9 mouse cellular contexts compared by ENCODE assay signal in the genomic region with DNA sequence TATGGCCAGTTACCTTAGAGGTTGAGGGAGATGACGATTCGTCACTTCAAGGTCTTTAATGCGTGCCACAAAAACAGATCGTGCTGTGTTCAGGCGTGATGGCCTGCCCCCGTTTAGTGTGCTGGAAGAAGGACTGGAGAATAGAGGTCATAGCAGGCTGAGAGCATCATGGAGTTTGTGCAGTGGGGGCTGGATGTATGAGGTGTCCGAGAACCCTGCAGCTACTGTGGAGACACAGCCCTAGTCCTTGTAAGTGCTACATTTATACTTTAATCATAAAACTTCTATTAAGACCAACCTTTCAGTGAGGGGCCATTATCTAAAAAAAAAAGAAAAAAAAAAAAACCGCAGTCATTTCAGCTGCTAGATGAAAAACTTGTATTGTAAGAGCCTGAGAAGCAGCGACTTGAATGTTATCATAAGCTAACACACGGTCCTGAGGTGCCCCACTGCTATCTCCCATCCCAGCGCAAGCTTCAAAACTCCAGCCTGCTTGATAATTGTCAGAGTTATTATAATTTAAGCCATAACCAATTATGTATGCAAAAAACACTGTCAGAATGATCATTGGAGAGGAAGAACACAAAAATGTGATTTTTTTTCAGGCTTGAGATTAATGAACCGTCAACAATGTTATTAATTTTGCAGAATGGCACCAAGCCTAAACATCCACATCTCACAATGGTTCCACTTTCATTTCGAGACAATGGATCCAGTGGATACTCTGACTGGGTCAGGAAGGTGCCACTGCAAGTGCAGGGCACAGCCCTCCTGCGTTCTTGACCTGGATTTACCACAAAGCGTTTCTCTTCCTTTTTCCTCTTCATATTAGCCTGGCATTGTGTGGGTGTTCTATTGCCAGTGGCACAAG.
DNase-seq lines count a peak whose midpoint lies in the region; ATAC-seq and TF ChIP-seq lines count a peak whose summit lies in the region.
"Had no signal": no experiment of that assay in that cellular context is flagged by ENCODE, and none has a peak within 500 bp of the region (broad histone marks: within the 10 kb centered on the region; RNA-seq: fewer than 3 reads in every experiment).

No protein-coding gene starts in this region.

- H3K9me3 ChIP-seq in hindbrain, embryonic 10.5 days: no peaks in the 10 kb centered on the region
- no peaks in the 10 kb centered on the region for H3K9me3 ChIP-seq in hindbrain, embryonic 11.5 days (ENCODE audit: control insufficient read depth, low read length)
- no peaks in the 10 kb centered on the region for H3K9me3 ChIP-seq in lung, postnatal 0 days (ENCODE audit: low read length)
- H3K9me3 ChIP-seq in neural tube, embryonic 15.5 days (replicated peaks): no peaks in the 10 kb centered on the region

- H3K4me1 ChIP-seq in hindbrain, embryonic 10.5 days (replicated peaks): peaks cover 24% of the 10 kb centered on the region
- no peaks in the 10 kb centered on the region for H3K4me1 ChIP-seq in hindbrain, embryonic 11.5 days (replicated peaks; ENCODE audit: control insufficient read depth, insufficient read depth, low read length)
- 0 out of 2 replicates have a peak, but pooled peaks cover 3% of the 10 kb centered on the region for H3K4me1 ChIP-seq in lung, postnatal 0 days (ENCODE audit: insufficient read depth, low read depth, low read length)
- H3K4me1 ChIP-seq in neural tube, embryonic 15.5 days: peaks cover 14% of the 10 kb centered on the region
- H3K4me1 ChIP-seq in cerebellum, adult 2 months (ENCODE audit: control insufficient read depth, insufficient read depth, low read length): peaks cover 7% of the 10 kb centered on the region

- 87% methylated on average over 15 of the region's 15 CpGs for WGBS in hindbrain, embryonic 10.5 days
- WGBS in hindbrain, embryonic 11.5 days: 81% methylated on average over 15 of the region's 15 CpGs
- WGBS in lung, postnatal 0 days: 52% methylated on average over 15 of the region's 15 CpGs
- WGBS in neural tube, embryonic 15.5 days: 66% methylated on average over 15 of the region's 15 CpGs
- 44% methylated on average over 15 of the region's 15 CpGs for whole genome bisulfite sequencing in cerebellum, adult 2 months

- H3K9ac ChIP-seq in hindbrain, embryonic 11.5 days (ENCODE audit: low read depth, low read length): no peak overlapping the region
- no peak overlapping the region for H3K9ac ChIP-seq in lung, postnatal 0 days (replicated peaks; ENCODE audit: low read depth)
- no peak overlapping the region for H3K9ac ChIP-seq in neural tube, embryonic 15.5 days (replicated peaks)

- TF ChIP-seq EP300 in lung, postnatal 0 days (IDR thresholded peaks at IDR 0.05): no peak

- H3K4me3 ChIP-seq in hindbrain, embryonic 10.5 days: no peak overlapping the region
- no peak overlapping the region for H3K4me3 ChIP-seq in hindbrain, embryonic 11.5 days (ENCODE audit: low read depth, low read length)
- no peak overlapping the region for H3K4me3 ChIP-seq in lung, postnatal 0 days (ENCODE audit: low read depth, low read length)
- no peak overlapping the region for H3K4me3 ChIP-seq in neural tube, embryonic 15.5 days (replicated peaks)
- H3K4me3 ChIP-seq in cerebellum, adult 2 months (replicated peaks; ENCODE audit: insufficient read depth, low read depth, low read length): no peak overlapping the region

- no peak for DNase-seq in hindbrain, embryonic 10.5 days (ENCODE audit: low spot score)
- no peak for DNase-seq in hindbrain, embryonic 11.5 days (ENCODE audit: low spot score)
- DNase-seq in lung, postnatal 0 days (ENCODE audit: low spot score): peak; percentile 31
- no peak for DNase-seq in cerebellum, adult 2 months
- DNase-seq in testis, postnatal 10 days (ENCODE audit: low spot score): no peak
- DNase-seq in thymus, postnatal 36 days: no peak

- no peak overlapping the region for H3K4me2 ChIP-seq in hindbrain, embryonic 11.5 days (replicated peaks; ENCODE audit: low read depth, low read length)
- peak overlapping the region; percentile 47 for H3K4me2 ChIP-seq in lung, postnatal 0 days (replicated peaks; ENCODE audit: low read depth, low read length)
- H3K4me2 ChIP-seq in neural tube, embryonic 15.5 days: no peak overlapping the region

- TF ChIP-seq POLR2A in cerebellum, adult 2 months (IDR thresholded peaks at IDR 0.05; ENCODE audit: borderline replicate concordance, insufficient read depth, low read length): no peak

- peak overlapping the region; percentile 75; the same call in 1 of the 2 replicates for H3K27ac ChIP-seq in hindbrain, embryonic 10.5 days
- no peak overlapping the region for H3K27ac ChIP-seq in hindbrain, embryonic 11.5 days (ENCODE audit: low read depth, low read length)
- no peak overlapping the region for H3K27ac ChIP-seq in lung, postnatal 0 days (ENCODE audit: low read length)
- peak overlapping the region; percentile 49 for H3K27ac ChIP-seq in neural tube, embryonic 15.5 days (replicated peaks)
- H3K27ac ChIP-seq in cerebellum, adult 2 months (ENCODE audit: insufficient read depth, low read length): no peak overlapping the region

- no peaks in the 10 kb centered on the region for H3K36me3 ChIP-seq in hindbrain, embryonic 10.5 days
- no peaks in the 10 kb centered on the region for H3K36me3 ChIP-seq in hindbrain, embryonic 11.5 days (ENCODE audit: control insufficient read depth, insufficient read depth, low read length)
- H3K36me3 ChIP-seq in lung, postnatal 0 days (ENCODE audit: insufficient read depth, low read length): no peaks in the 10 kb centered on the region
- no peaks in the 10 kb centered on the region for H3K36me3 ChIP-seq in neural tube, embryonic 15.5 days

- no peaks in the 10 kb centered on the region for H3K27me3 ChIP-seq in hindbrain, embryonic 10.5 days (ENCODE audit: insufficient read depth, poor library complexity, severe bottlenecking)
- no peaks in the 10 kb centered on the region for H3K27me3 ChIP-seq in hindbrain, embryonic 11.5 days (ENCODE audit: control insufficient read depth, insufficient read depth, low read length)
- no peaks in the 10 kb centered on the region for H3K27me3 ChIP-seq in lung, postnatal 0 days (replicated peaks; ENCODE audit: insufficient read depth, low read length)
- H3K27me3 ChIP-seq in neural tube, embryonic 15.5 days (replicated peaks): no peaks in the 10 kb centered on the region
- H3K27me3 ChIP-seq in cerebellum, adult 2 months (ENCODE audit: control insufficient read depth, insufficient read depth, low read length): no peaks in the 10 kb centered on the region; the same call in 1 of the 2 replicates

- ATAC-seq in hindbrain, embryonic 11.5 days (ENCODE audit: low FRiP score): no peak
- peak; percentile 86 for ATAC-seq in erythroid progenitor cell, adult 5-6 weeks (replicated peaks; ENCODE audit: low FRiP score, poor library complexity, severe bottlenecking)
- peak; percentile 49 for ATAC-seq in lung, postnatal 0 days
- 0 out of 2 replicates have a peak, but pooled peaks have one; percentile 27 for ATAC-seq in neural tube, embryonic 15.5 days (ENCODE audit: low FRiP score)
- ATAC-seq: activated CD4-positive, CD25-positive, alpha-beta regulatory T cell, adult 4 months had no signal

- no peak for TF ChIP-seq CTCF in lung, postnatal 0 days (IDR thresholded peaks at IDR 0.05)
- TF ChIP-seq CTCF in cerebellum, adult 2 months (IDR thresholded peaks at IDR 0.05; ENCODE audit: borderline replicate concordance, insufficient read depth, low read depth, low read length): no peak

Comparison
In these comparisons a context has a peak if more than half of its experiments do, and no peak if none do; other contexts are left out.
1. H3K27ac ChIP-seq: peak in hindbrain, embryonic 10.5 days (single experiment) and neural tube, embryonic 15.5 days (single experiment); none in hindbrain, embryonic 11.5 days (single experiment), lung, postnatal 0 days (single experiment) and cerebellum, adult 2 months (single experiment).